Mouse (Mus musculus): ENCODE measurements around the gene Cfdp1. TPM values are rescaled to one million over a fixed set of nuclear protein-coding genes. Genes with fewer than 3 reads are reported as not detected.

Gene Cfdp1
- 180 and 183 TPM in 2 replicates for polyA plus RNA-seq (2015; fragmentation: Nextera tagmentation; extraction: Ambion mirVana)

DNA sequence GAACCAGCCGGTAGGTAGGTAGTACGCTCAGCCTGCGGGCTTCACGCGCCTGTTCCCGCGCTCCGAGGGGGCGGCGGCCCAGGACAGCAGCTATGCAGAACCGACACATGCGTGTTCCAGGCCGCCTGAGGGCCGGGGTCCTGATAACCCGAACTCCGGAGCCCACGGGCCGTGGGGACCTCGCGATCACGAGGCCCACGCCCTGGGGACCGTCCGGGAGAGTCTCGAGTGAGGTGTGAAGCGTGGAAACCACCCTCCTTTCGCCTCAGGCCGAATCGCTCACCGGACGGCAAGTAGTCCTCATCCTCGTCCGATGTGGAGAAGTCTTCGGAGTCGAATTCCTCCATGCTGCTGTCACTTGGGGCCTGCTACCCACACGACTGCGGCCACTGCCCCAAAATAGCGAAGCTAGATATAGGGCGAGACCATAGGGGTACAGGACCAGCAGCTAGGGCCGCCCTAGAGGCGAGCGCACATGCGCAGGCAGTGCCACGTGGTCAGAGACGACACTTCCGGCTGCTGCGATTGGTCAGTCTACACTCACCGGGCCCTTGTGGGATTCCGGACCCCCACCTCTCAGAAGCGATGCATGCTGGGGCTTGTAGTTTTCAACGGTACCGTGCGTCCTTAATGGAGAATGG is at the start of gene Cfdp1:
Gene Cfdp1, minus strand, starts transcription at position 431 of the 641 bp plus-strand sequence.
- Histone ChIP-seq H3K4me2 (ENCODE audit: low read length) (peak within 1 kb of the TSS; percentile 90), H3K9ac (ENCODE audit: low read depth, low read length) (peak within 1 kb of the TSS; percentile 78), H3K4me3 (replicated peaks; ENCODE audit: low read depth, low read length) (peak within 1 kb of the TSS; percentile 66), H3K27me3 (ENCODE audit: insufficient read depth, low read length) (no peaks in the 10 kb centered on the region), H3K36me3 (ENCODE audit: insufficient read depth, low read length) (no peaks in the 10 kb centered on the region), H3K4me1 (replicated peaks; ENCODE audit: insufficient read depth, low read length) (no peaks in the 10 kb centered on the region), H3K27ac (peak within 1 kb of the TSS; percentile 42; the same call in 1 of the 2 replicates), H3K9me3 (replicated peaks; ENCODE audit: low read length) (no peaks in the 10 kb centered on the region)
- WGBS, result under 1% methylated on average over 53 of the region's 53 CpGs
- TF ChIP-seq CTCF (IDR thresholded peaks at IDR 0.05; ENCODE audit: low read depth), result peak; percentile 49; the same call in 1 of the 2 replicates
- peak; percentile 98 for DNase-seq (ENCODE audit: low spot score)
- peak; percentile 100 for ATAC-seq (replicated peaks; ENCODE audit: low FRiP score, low read depth)

- Histone ChIP-seq H3K4me3 (replicated peaks; ENCODE audit: low read depth, low read length) (no peak overlapping the region), H3K27me3 (ENCODE audit: insufficient read depth, low read length) (no peaks in the 10 kb centered on the region), H3K4me1 (replicated peaks; ENCODE audit: insufficient read depth, low read length) (no peaks in the 10 kb centered on the region), H3K9me3 (replicated peaks; ENCODE audit: low read length) (no peaks in the 10 kb centered on the region), H3K27ac (no peak overlapping the region), H3K9ac (ENCODE audit: low read depth, low read length) (no peak overlapping the region), H3K4me2 (ENCODE audit: low read length) (no peak overlapping the region), H3K36me3 (ENCODE audit: insufficient read depth, low read length) (no peaks in the 10 kb centered on the region)
- 8% methylated on average over 5 of the region's 5 CpGs for WGBS
- peak; percentile 86 for DNase-seq (ENCODE audit: low spot score)
- peak; percentile 91 for ATAC-seq (replicated peaks; ENCODE audit: low FRiP score, low read depth)
- TF ChIP-seq CTCF (IDR thresholded peaks at IDR 0.05; ENCODE audit: low read depth), result no peak
These were observed 48.0 kb upstream of the Cfdp1 start for GRCm38 (mm10) chr8:111902080-111902479.

- Histone ChIP-seq H3K27ac (no peak overlapping the region), H3K9ac (ENCODE audit: low read depth, low read length) (no peak overlapping the region), H3K9me3 (replicated peaks; ENCODE audit: low read length) (no peaks in the 10 kb centered on the region), H3K36me3 (ENCODE audit: insufficient read depth, low read length) (no peaks in the 10 kb centered on the region), H3K4me2 (ENCODE audit: low read length) (no peak overlapping the region), H3K27me3 (ENCODE audit: insufficient read depth, low read length) (no peaks in the 10 kb centered on the region), H3K4me3 (replicated peaks; ENCODE audit: low read depth, low read length) (no peak overlapping the region), H3K4me1 (replicated peaks; ENCODE audit: insufficient read depth, low read length) (no peaks in the 10 kb centered on the region)
- ATAC-seq (replicated peaks; ENCODE audit: low FRiP score, low read depth), result no peak
- no peak for TF ChIP-seq CTCF (IDR thresholded peaks at IDR 0.05; ENCODE audit: low read depth)
- 34% methylated on average over 10 of the region's 10 CpGs for WGBS
- no peak for DNase-seq (ENCODE audit: low spot score)
These were observed 44.5 kb upstream of the Cfdp1 start for GRCm38 (mm10) chr8:111898586-111898985.

DNA sequence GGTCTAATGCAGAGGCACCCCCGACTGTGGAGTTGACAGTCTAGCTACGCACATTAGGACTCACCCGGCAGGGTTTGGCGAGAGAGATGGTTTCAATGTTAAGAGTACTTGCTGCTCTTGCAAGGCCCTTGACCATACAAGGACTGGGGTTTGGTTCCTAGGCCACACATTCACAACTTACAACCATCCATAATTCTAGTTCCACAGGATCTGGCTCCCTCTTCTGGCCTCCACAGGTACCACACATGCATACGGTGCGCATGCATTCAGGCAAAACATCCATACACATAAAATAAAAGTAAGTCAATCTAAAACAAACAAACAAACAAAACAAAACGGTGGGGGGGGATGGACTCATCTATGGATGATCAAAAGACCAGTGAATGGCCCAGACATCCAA is 40.9 kb upstream of the Cfdp1 start:
- 90% methylated on average over 7 of the region's 7 CpGs for WGBS
- Histone ChIP-seq H3K27me3 (ENCODE audit: insufficient read depth, low read length) (peaks cover 14% of the 10 kb centered on the region), H3K9ac (ENCODE audit: low read depth, low read length) (no peak overlapping the region), H3K4me2 (ENCODE audit: low read length) (no peak overlapping the region), H3K4me3 (replicated peaks; ENCODE audit: low read depth, low read length) (no peak overlapping the region), H3K27ac (no peak overlapping the region), H3K36me3 (ENCODE audit: insufficient read depth, low read length) (no peaks in the 10 kb centered on the region), H3K9me3 (replicated peaks; ENCODE audit: low read length) (no peaks in the 10 kb centered on the region), H3K4me1 (replicated peaks; ENCODE audit: insufficient read depth, low read length) (peaks cover 5% of the 10 kb centered on the region; the same call in 1 of the 2 replicates)
- DNase-seq (ENCODE audit: low spot score) (no peak), ATAC-seq (replicated peaks; ENCODE audit: low FRiP score, low read depth) (no peak)
- peak; percentile 38; the same call in 1 of the 2 replicates for TF ChIP-seq CTCF (IDR thresholded peaks at IDR 0.05; ENCODE audit: low read depth)

GRCm38 (mm10) chr8:111892615-111893014 is 38.5 kb upstream of the Cfdp1 start:
- Histone ChIP-seq H3K9ac (ENCODE audit: low read depth, low read length) (no peak overlapping the region), H3K4me1 (replicated peaks; ENCODE audit: insufficient read depth, low read length) (peaks cover 14% of the 10 kb centered on the region; the same call in 1 of the 2 replicates), H3K36me3 (ENCODE audit: insufficient read depth, low read length) (no peaks in the 10 kb centered on the region), H3K27ac (no peak overlapping the region), H3K4me3 (replicated peaks; ENCODE audit: low read depth, low read length) (no peak overlapping the region), H3K4me2 (ENCODE audit: low read length) (no peak overlapping the region), H3K27me3 (ENCODE audit: insufficient read depth, low read length) (peaks cover 23% of the 10 kb centered on the region), H3K9me3 (replicated peaks; ENCODE audit: low read length) (no peaks in the 10 kb centered on the region)
- ATAC-seq (replicated peaks; ENCODE audit: low FRiP score, low read depth) (no peak), DNase-seq (ENCODE audit: low spot score) (no peak)
- 49% methylated on average over 5 of the region's 5 CpGs for WGBS
- TF ChIP-seq CTCF (IDR thresholded peaks at IDR 0.05; ENCODE audit: low read depth), result no peak

DNA sequence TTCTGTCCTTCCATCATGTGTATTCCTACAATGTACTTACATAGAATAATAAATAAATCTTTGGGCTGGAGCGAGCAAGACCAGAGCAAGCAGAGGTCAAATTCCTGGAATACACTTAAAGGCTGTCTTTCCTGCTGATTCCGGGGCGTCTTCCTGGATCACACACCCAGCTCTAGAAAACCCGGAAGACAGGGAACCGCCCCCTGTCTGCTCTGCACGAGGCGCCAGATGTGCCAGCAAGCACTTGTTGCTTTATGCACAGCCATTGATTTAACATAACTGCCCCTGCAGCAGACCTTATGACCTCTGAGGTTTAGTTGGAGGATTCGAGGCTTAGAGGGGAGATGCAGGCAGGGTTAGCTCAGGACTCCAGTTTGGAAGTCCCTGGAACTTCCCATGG is 37.9 kb upstream of the Cfdp1 start:
- Histone ChIP-seq H3K4me1 (replicated peaks; ENCODE audit: insufficient read depth, low read length) (peaks cover 15% of the 10 kb centered on the region; the same call in 1 of the 2 replicates), H3K4me3 (replicated peaks; ENCODE audit: low read depth, low read length) (no peak overlapping the region), H3K4me2 (ENCODE audit: low read length) (no peak overlapping the region), H3K36me3 (ENCODE audit: insufficient read depth, low read length) (no peaks in the 10 kb centered on the region), H3K27me3 (ENCODE audit: insufficient read depth, low read length) (peaks cover 23% of the 10 kb centered on the region), H3K9me3 (replicated peaks; ENCODE audit: low read length) (no peaks in the 10 kb centered on the region), H3K27ac (no peak overlapping the region), H3K9ac (ENCODE audit: low read depth, low read length) (no peak overlapping the region)
- TF ChIP-seq CTCF (IDR thresholded peaks at IDR 0.05; ENCODE audit: low read depth), result no peak
- 21% methylated on average over 8 of the region's 8 CpGs for WGBS
- DNase-seq (ENCODE audit: low spot score) (no peak), ATAC-seq (replicated peaks; ENCODE audit: low FRiP score, low read depth) (no peak)

Data from kidney, postnatal 0 days (tissue).